Comparison of ENCODE assay signal across 8 mouse cellular contexts in the genomic region with DNA sequence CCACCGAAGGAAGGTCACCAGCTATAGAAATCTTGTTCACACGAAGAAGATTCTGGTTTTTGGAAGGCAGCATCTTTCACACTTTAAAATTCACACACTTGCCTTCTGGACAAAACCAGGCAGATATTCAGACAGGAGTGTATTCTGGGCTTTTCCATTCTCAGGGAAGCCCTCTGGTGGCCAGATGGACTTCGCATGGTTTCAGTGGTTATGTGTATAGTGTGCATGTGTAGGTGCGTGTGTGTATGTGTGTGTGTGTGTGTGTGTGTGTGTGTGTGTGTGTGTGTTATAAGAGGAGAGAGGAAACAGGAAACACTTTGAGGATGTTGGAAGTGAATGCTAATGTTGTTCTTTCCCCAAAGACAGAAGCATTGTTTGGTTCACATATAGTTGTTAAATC.
DNase-seq lines count a peak whose midpoint lies in the region; ATAC-seq and TF ChIP-seq lines count a peak whose summit lies in the region.

No protein-coding gene starts in this region.

- peak; percentile 55; the same call in 1 of the 2 replicates for ATAC-seq in intestine, embryonic 16.5 days
- no peak for ATAC-seq in intestine, embryonic 15.5 days
- peak; percentile 71 for ATAC-seq in granulocyte monocyte progenitor cell, adult 5-6 weeks (replicated peaks; ENCODE audit: poor library complexity, severe bottlenecking)

- H3K36me3 ChIP-seq in intestine, embryonic 16.5 days (ENCODE audit: control insufficient read depth, insufficient read depth, low read length): no peaks in the 10 kb centered on the region
- H3K36me3 ChIP-seq in intestine, embryonic 15.5 days: no peaks in the 10 kb centered on the region
- H3K36me3 ChIP-seq in thymus, adult 2 months (ENCODE audit: control insufficient read depth, insufficient read depth, low read length): no peaks in the 10 kb centered on the region

- H3K27me3 ChIP-seq in intestine, embryonic 16.5 days (replicated peaks; ENCODE audit: control insufficient read depth, insufficient read depth, low read length): no peaks in the 10 kb centered on the region
- H3K27me3 ChIP-seq in intestine, embryonic 15.5 days (replicated peaks): no peaks in the 10 kb centered on the region
- H3K27me3 ChIP-seq in thymus, adult 2 months (ENCODE audit: control insufficient read depth, insufficient read depth, low read length): no peaks in the 10 kb centered on the region

- no peak overlapping the region for H3K4me3 ChIP-seq in intestine, embryonic 16.5 days (ENCODE audit: low read length)
- no peak overlapping the region for H3K4me3 ChIP-seq in intestine, embryonic 15.5 days (replicated peaks)
- H3K4me3 ChIP-seq in thymus, adult 2 months (ENCODE audit: control insufficient read depth, insufficient read depth, low read length): no peak overlapping the region

- no peak overlapping the region for H3K9ac ChIP-seq in intestine, embryonic 16.5 days (ENCODE audit: low read depth, low read length)
- no peak overlapping the region for H3K9ac ChIP-seq in intestine, embryonic 15.5 days

- no peak for TF ChIP-seq POLR2A in thymus, adult 2 months (IDR thresholded peaks at IDR 0.05; ENCODE audit: control insufficient read depth, extremely low read depth, insufficient read depth, low read length, poor library complexity)

- no peaks in the 10 kb centered on the region for H3K9me3 ChIP-seq in intestine, embryonic 16.5 days (ENCODE audit: control insufficient read depth, low read length)
- H3K9me3 ChIP-seq in intestine, embryonic 15.5 days: no peaks in the 10 kb centered on the region

- no peak overlapping the region for H3K27ac ChIP-seq in intestine, embryonic 16.5 days (ENCODE audit: low read length)
- no peak overlapping the region for H3K27ac ChIP-seq in intestine, embryonic 15.5 days
- H3K27ac ChIP-seq in thymus, adult 2 months (ENCODE audit: control insufficient read depth, insufficient read depth, low read length): no peak overlapping the region

- 62% methylated on average over 4 of the region's 4 CpGs for WGBS in intestine, embryonic 16.5 days
- WGBS in intestine, embryonic 15.5 days: 64% methylated on average over 4 of the region's 4 CpGs
- WGBS in thymus, adult 2 months: 55% methylated on average over 4 of the region's 4 CpGs

- TF ChIP-seq CTCF in thymus, adult 2 months (IDR thresholded peaks at IDR 0.05; ENCODE audit: borderline replicate concordance, control insufficient read depth, extremely low read depth, insufficient read depth, low read length, poor library complexity): no peak

- H3K4me2 ChIP-seq in intestine, embryonic 16.5 days (ENCODE audit: low read depth, low read length): no peak overlapping the region
- no peak overlapping the region for H3K4me2 ChIP-seq in intestine, embryonic 15.5 days (replicated peaks)

- peak; percentile 73 for DNase-seq in NIH3T3 (ENCODE audit: low read depth)
- peak; percentile 84 to 86 for DNase-seq in cerebellum, postnatal 14 days
- DNase-seq in layer of hippocampus, adult 11-12 months (ENCODE audit: low spot score): peak; percentile 57
- DNase-seq in mesoderm, embryonic 11.5 days (ENCODE audit: low read depth, low spot score): peak; percentile 13
- DNase-seq in thymus, adult 2 months: peak; percentile 61

- H3K4me1 ChIP-seq in intestine, embryonic 16.5 days (ENCODE audit: control insufficient read depth, insufficient read depth, low read length): no peaks in the 10 kb centered on the region
- no peaks in the 10 kb centered on the region for H3K4me1 ChIP-seq in intestine, embryonic 15.5 days (replicated peaks)
- H3K4me1 ChIP-seq in thymus, adult 2 months (replicated peaks; ENCODE audit: control insufficient read depth, insufficient read depth, low read length): no peaks in the 10 kb centered on the region

Comparison
In these comparisons a context has a peak if more than half of its experiments do, and no peak if none do; other contexts are left out.
1. DNase-seq: peak in every context shown above with its lines; median percentile 85 in cerebellum, postnatal 14 days; 73 in NIH3T3; 61 in thymus, adult 2 months; 57 in layer of hippocampus, adult 11-12 months; 13 in mesoderm, embryonic 11.5 days.